Mouse (Mus musculus) neural tube, embryonic 11.5 days (tissue): Measurements from ENCODE around the gene Gm42742. TPM values are rescaled to one million over a fixed set of nuclear protein-coding genes. Genes with fewer than 3 reads are reported as not detected.

Experiments
- ATAC-seq: fragments of 200-750 bp; cut with Nextera tagmentation; 2 replicates; pipeline ENCODE4 v1.8.0; 2017; ENCODE audit warnings: moderate number of reproducible peaks, mild to moderate bottlenecking, moderate TSS enrichment, moderate library complexity; ENCODE audit not compliant: insufficient read depth, low FRiP score, low TSS enrichment
- DNase-seq: peaks from one replicate; pipeline ENCODE4 v3.0.0-alpha.2; 2015; ENCODE audit warnings: low spot score
- H3K27ac ChIP-seq: fragments of 300-500 bp; sonication (generic); 2 replicates; pipeline ENCODE4 v1.5.1; 2014; ENCODE audit warnings: low read depth, mild to moderate bottlenecking, low read length
- H3K27me3 ChIP-seq: fragments of 300-500 bp; sonication (generic); 2 replicates; pipeline ENCODE4 v1.6.1; 2014; ENCODE audit warnings: mild to moderate bottlenecking, low read length, mixed read lengths; ENCODE audit not compliant: control insufficient read depth, insufficient read depth
- H3K36me3 ChIP-seq: fragments of 300-500 bp; sonication (generic); 2 replicates; pipeline ENCODE4 v1.6.1; 2014; ENCODE audit warnings: mild to moderate bottlenecking, low read length, moderate library complexity, mixed read lengths; ENCODE audit not compliant: control insufficient read depth, insufficient read depth
- H3K4me1 ChIP-seq: fragments of 300-500 bp; sonication (generic); 2 replicates; pipeline ENCODE4 v1.6.1; 2014; ENCODE audit warnings: low read length, mixed read lengths; ENCODE audit not compliant: control insufficient read depth, insufficient read depth
- H3K4me2 ChIP-seq: fragments of 300-500 bp; sonication (generic); 2 replicates; pipeline ENCODE4 v1.6.1; 2014; ENCODE audit warnings: low read depth, mild to moderate bottlenecking, moderate library complexity
- H3K4me3 ChIP-seq: fragments of 300-500 bp; sonication (generic); 2 replicates; pipeline ENCODE4 v1.5.1; 2014; ENCODE audit warnings: low read depth, low read length
- H3K9ac ChIP-seq: fragments of 300-500 bp; sonication (generic); 2 replicates; pipeline ENCODE4 v1.6.1; 2014; ENCODE audit warnings: mild to moderate bottlenecking, low read length
- H3K9me3 ChIP-seq: fragments of 300-500 bp; sonication (generic); 2 replicates; pipeline ENCODE4 v1.6.1; 2016; ENCODE audit warnings: low read length; ENCODE audit not compliant: control insufficient read depth
- WGBS: fragments of 180-500 bp; shearing (Covaris S2); extraction: QIAGEN DNeasy Blood & Tissue Kit; methylation state at CpG from one replicate; pipeline ENCODE4 v1.1.7; 2014; 5-methylcytosine and 5-hydroxymethylcytosine counted together
- polyA plus RNA-seq: library from polyadenylated mRNA; unstranded; fragments of >200 nt; fragmentation: Nextera tagmentation; extraction: Ambion mirVana; gene quantifications from 2 replicates; pipeline ENCODE4 v1.2.1, GENCODE M21; 2014

Gm42742 gene
- polyA plus RNA-seq, 1 experiment from 2014 or later = 14.3 TPM

DNA sequence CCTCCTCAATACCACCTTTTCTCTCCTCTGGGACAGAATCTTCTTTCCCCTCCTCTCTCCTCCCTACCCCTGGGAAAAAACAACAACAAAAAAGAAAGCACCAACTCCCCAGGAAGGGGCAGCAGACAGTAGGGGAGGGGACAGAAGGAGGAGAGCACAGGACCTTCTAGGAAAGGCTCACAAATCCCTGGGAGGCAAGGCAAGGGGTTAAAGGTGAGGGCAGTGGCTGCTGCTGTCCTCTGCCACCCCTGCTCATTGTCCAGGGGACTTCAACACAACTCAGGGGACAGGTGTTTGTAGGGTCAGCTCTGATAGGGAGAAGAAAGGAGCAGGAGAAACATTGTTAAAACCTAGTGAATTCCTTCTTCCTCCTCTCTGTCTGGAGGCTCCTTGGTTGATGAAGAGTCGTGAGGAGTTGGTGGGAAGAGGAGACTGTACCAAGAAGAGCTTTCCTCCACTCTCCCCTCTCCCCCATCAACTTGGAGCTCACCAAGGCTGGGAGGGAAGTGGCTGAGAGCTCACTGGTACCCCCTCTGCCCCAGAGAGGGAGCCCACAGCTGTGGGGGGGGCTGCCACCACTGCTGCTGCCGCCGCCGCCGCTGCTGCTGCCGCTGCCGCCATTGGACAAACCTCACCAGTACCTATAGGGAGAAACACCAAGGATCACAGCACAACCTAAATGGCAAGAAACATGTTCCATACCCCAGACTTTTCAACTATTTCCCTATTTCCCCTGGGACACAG lies 1.8 kb upstream of the Gm42742 start:
- Histone ChIP-seq H3K27ac (no peak overlapping the region), H3K4me3 (peak overlapping the region; percentile 99; the same call in 1 of the 2 replicates)

DNA sequence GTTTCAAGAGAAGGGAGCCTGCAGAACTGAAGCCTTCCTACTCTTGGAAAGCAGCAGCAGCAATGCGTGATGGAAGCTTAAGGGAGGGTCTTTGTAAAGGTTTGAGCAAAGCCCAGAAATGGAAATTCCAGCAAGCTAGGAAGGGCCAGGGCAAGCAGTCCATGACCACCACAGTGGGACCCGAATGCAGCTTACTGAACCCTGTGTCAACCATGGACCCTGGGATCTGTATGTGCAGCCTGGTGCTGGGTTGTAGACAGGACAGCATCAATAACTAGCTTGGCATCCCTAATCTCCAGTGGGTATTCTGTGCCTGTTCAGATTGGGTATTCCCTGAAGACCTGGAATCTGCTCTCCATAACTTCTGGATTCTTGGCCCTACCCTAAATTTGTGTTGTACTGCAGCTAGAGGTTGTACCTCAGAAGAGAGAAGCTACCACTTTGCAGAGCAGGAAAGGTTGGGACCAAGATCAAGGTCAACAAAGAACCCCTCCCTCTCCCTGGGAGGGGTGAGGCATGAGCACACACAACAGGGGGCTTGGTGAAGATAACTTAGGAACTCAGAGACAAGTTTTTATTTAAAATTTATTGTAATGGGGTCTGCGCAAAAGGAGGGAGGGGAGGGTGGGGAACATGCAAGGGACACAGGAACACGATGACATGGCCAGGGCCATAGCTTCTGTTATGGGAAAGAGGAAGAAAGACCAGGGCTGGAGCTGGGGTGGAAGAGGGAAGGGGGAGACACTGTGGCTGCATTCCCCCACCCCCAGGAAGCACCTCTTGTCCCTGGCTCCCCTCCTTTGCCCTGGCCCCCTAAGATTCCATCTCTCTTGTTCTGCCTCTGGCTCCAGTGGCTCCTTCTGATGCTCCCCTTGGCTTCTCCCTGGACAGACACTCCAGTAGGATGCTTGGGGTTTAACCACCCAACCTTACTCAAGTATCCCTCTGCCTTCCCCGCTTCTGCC lies 948 bp upstream of the Gm42742 start:
- H3K4me1 ChIP-seq = peaks cover 37% of the 10 kb centered on the region

More for the DNA sequence above, 1.8 kb upstream of the Gm42742 start:
- no peak for DNase-seq
- no peaks in the 10 kb centered on the region for H3K27me3 ChIP-seq
- H3K4me2 ChIP-seq = peak overlapping the region; percentile 98
- 70% methylated on average over 7 of the region's 7 CpGs for WGBS
- H3K9me3 ChIP-seq = no peaks in the 10 kb centered on the region
- no peak for ATAC-seq
- no peak overlapping the region; the same call in 1 of the 2 replicates for H3K9ac ChIP-seq
- H3K36me3 ChIP-seq = peaks cover 12% of the 10 kb centered on the region
- H3K4me1 ChIP-seq = peaks cover 38% of the 10 kb centered on the region

GRCm38 (mm10) chr7:127020491-127020890 lies 406 bp downstream of the Gm42742 start:
- Histone ChIP-seq H3K4me1 (peaks cover 42% of the 10 kb centered on the region), H3K27ac (no peak overlapping the region), H3K4me2 (peak overlapping the region; percentile 84), H3K36me3 (peaks cover 12% of the 10 kb centered on the region), H3K9me3 (no peaks in the 10 kb centered on the region), H3K9ac (peak overlapping the region; percentile 70), H3K27me3 (no peaks in the 10 kb centered on the region), H3K4me3 (peak overlapping the region; percentile 38)
- DNase-seq (no peak), ATAC-seq (no peak)
- WGBS = 46% methylated on average over 5 of the region's 5 CpGs

More for the DNA sequence above, 948 bp upstream of the Gm42742 start:
- DNase-seq (peak; percentile 48), ATAC-seq (no peak)
- H3K36me3 ChIP-seq = peaks cover 12% of the 10 kb centered on the region
- peak overlapping the region; percentile 38 for H3K4me3 ChIP-seq
- no peaks in the 10 kb centered on the region for H3K9me3 ChIP-seq
- peak overlapping the region; percentile 47; the same call in 1 of the 2 replicates for H3K27ac ChIP-seq
- peak overlapping the region; percentile 84 for H3K4me2 ChIP-seq
- peak overlapping the region; percentile 70 for H3K9ac ChIP-seq
- no peaks in the 10 kb centered on the region for H3K27me3 ChIP-seq
- 44% methylated on average over 5 of the region's 5 CpGs for WGBS

- WGBS = 73% methylated on average over 3 of the region's 3 CpGs
- Histone ChIP-seq H3K4me3 (0 out of 2 replicates have a peak overlapping the region, but pooled peaks have one; percentile 38), H3K9ac (peak overlapping the region; percentile 70; the same call in 1 of the 2 replicates), H3K27ac (no peak overlapping the region), H3K4me2 (no peak overlapping the region; the same call in 1 of the 2 replicates), H3K4me1 (peaks cover 45% of the 10 kb centered on the region), H3K9me3 (no peaks in the 10 kb centered on the region), H3K27me3 (no peaks in the 10 kb centered on the region), H3K36me3 (peaks cover 15% of the 10 kb centered on the region)
- ATAC-seq (no peak), DNase-seq (no peak)
Observed at GRCm38 (mm10) chr7:127020031-127020430, 866 bp downstream of the Gm42742 start.

- Histone ChIP-seq H3K4me3 (no peak overlapping the region), H3K36me3 (peaks cover 16% of the 10 kb centered on the region), H3K27ac (no peak overlapping the region), H3K9ac (no peak overlapping the region), H3K4me2 (no peak overlapping the region), H3K4me1 (peaks cover 42% of the 10 kb centered on the region), H3K27me3 (no peaks in the 10 kb centered on the region), H3K9me3 (no peaks in the 10 kb centered on the region)
- no peak for ATAC-seq
- 86% methylated on average over 14 of the region's 14 CpGs for WGBS
- DNase-seq = no peak
Observed at GRCm38 (mm10) chr7:127019306-127019960, 1.5 kb downstream of the Gm42742 start.

DNA sequence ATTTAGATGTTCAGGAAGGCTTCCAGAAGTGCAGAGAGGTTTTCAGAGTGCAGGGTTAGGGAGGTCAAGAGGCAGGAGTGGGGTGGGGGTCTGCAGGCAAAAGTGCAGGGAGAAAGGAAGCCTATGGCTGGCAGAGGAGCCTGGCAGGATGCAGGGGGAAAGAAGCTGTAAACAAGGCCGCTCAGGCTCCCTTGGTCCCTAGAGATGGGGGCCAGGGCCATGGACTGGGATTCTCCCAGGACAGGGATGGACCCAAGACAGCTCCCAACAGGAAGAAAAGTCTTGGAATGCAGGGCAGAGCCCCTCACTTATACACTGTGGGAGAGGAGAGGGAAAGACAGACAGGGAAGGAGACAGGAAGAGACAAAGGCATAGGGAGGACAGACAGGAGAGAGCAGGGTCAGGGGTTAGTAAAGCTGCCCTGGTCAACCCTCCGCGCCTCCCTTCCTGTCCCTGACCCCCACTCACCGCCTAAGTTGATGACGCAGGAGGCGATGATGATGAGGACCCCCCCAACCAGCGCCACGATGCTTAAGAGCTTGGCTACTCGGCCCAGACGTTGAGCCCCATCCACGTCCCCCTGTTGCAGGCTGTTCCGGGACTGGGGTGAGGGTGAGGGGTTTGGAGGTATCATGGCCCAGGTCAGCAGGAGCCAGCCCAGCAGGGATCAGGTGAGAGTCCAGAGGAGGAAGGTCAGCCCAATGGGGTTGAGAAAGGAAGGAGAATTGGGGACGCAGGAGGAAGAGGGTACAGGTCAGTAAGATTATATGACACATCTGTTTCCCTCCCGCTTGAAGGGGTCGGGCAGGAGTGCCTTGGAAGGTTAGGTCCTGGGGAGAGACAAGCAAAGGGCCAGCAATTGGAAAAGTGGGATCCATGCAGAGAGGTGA lies 2.2 kb downstream of the Gm42742 start:
- Histone ChIP-seq H3K9ac (peak overlapping the region; percentile 18), H3K27me3 (no peaks in the 10 kb centered on the region), H3K4me1 (peaks cover 38% of the 10 kb centered on the region), H3K27ac (no peak overlapping the region), H3K36me3 (peaks cover 18% of the 10 kb centered on the region), H3K9me3 (no peaks in the 10 kb centered on the region), H3K4me2 (no peak overlapping the region), H3K4me3 (no peak overlapping the region)
- ATAC-seq (no peak), DNase-seq (no peak)
- WGBS = 85% methylated on average over 15 of the region's 15 CpGs

- Histone ChIP-seq H3K4me1 (peaks cover 31% of the 10 kb centered on the region), H3K4me2 (no peak overlapping the region), H3K27ac (no peak overlapping the region), H3K27me3 (no peaks in the 10 kb centered on the region), H3K9ac (0 out of 2 replicates have a peak overlapping the region, but pooled peaks have one; percentile 2), H3K9me3 (no peaks in the 10 kb centered on the region), H3K36me3 (peaks cover 14% of the 10 kb centered on the region), H3K4me3 (no peak overlapping the region)
- ATAC-seq (no peak), DNase-seq (no peak)
- 71% methylated on average over 6 of the region's 6 CpGs for WGBS
Observed at GRCm38 (mm10) chr7:127017950-127018345, 2.9 kb downstream of the Gm42742 start.
